Mouse (Mus musculus): ENCODE results near the gene Mpv17l2.

DNA sequence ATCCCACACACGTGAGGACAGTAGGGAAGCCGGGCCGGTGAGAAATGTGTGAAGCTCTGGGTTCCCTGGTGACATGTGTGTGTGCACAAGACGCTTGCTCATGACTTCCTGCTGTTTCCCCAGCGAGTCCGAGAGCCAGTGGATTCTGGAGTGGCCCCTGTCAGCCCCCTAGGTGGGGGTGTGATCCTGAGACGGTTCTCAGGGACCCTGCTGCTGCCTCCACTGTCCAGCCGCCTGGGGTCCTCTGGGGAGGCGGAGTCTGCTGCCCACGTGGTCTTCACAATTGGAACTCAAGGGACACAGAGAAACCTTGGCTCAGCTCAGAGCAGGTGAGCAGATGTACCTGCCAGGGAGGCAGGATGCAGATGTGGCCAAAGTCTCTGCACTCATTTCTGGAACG, 34.0 kb downstream of the Mpv17l2 start:
- TF ChIP-seq CTCF (IDR thresholded peaks at IDR 0.05; ENCODE audit: low read depth, low read length): no peak
- TF ChIP-seq GATA1 (IDR thresholded peaks at IDR 0.05; ENCODE audit: borderline replicate concordance, low read length): no peak
- TF ChIP-seq GATA2 (IDR thresholded peaks at IDR 0.05; ENCODE audit: borderline replicate concordance, low read depth, low read length): no peak
- TF ChIP-seq TAL1 (conservative IDR thresholded peaks at IDR 0.05; ENCODE audit: low read depth, low read length): no peak

All from G1E (cell line).